Mouse (Mus musculus): Measurements from ENCODE around the gene Crybg1.

- TF ChIP-seq CTCF (IDR thresholded peaks at IDR 0.05; ENCODE audit: low read depth) (no peak), EP300 (IDR thresholded peaks at IDR 0.05; ENCODE audit: low read depth) (no peak)
Observed at GRCm38 (mm10) chr10:44170145-44170544, 21.5 kb upstream of the Crybg1 start.
